In the genomic region with DNA sequence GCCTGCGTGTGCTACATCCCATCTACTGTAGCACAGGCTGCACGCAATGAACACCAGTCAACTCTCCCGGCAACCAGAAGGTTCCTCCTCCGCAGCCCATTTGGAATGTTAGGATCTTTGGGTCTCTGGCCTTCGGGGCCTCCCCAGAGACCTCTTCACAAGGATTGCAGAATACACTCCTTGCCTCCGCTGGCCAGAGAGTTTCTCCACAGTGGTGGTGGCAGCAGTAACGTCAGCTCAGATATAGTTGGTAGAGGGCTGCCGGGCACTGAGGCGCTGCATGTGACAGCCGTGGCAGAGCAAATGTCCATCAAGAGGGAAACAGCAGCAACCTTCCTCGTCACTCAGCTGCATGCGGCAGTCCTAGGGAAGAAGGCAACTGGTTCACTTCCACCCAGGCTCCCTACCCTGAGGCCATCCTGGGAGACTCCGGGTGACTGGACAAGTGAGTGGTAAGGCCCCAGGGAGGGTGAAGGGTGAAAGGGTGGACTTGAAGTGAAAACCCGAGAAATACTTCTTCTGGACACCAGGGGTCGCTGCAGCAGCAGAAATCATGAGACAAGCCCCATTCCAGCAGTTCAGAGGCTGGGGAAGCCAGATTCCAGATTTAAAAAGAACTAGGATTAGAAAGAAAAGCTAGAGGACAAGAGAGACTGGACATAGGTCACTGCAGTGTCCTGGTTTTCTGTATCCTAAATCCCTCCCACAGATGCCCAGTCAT, we compare ENCODE assay signal across 8 mouse cellular contexts. TPM values are rescaled to one million over a fixed set of nuclear protein-coding genes. Genes with fewer than 3 reads are reported as not detected.
DNase-seq lines count a peak whose midpoint lies in the region; ATAC-seq lines count a peak whose summit lies in the region.

No protein-coding gene starts in this region.

- H3K4me2 ChIP-seq in kidney, embryonic 15.5 days, result no peak overlapping the region
- H3K4me2 ChIP-seq in liver, embryonic 11.5 days, result no peak overlapping the region
- H3K4me2 ChIP-seq in neural tube, embryonic 15.5 days, result no peak overlapping the region

- ATAC-seq in kidney, embryonic 15.5 days (replicated peaks; ENCODE audit: low FRiP score), result no peak
- ATAC-seq in liver, embryonic 11.5 days (replicated peaks; ENCODE audit: low FRiP score), result peak; percentile 42; the same call in 1 of the 2 replicates
- peak; percentile 19; the same call in 1 of the 2 replicates for ATAC-seq in neural tube, embryonic 15.5 days (ENCODE audit: low FRiP score)

- H3K27ac ChIP-seq in kidney, embryonic 15.5 days, result peak overlapping the region; percentile 24; the same call in 1 of the 2 replicates
- no peak overlapping the region for H3K27ac ChIP-seq in liver, embryonic 11.5 days (ENCODE audit: low read depth, low read length)
- peak overlapping the region; percentile 23; the same call in 1 of the 2 replicates for H3K27ac ChIP-seq in neural tube, embryonic 15.5 days (replicated peaks)

- no peak overlapping the region; the same call in 1 of the 2 replicates for H3K4me3 ChIP-seq in kidney, embryonic 15.5 days (replicated peaks)
- H3K4me3 ChIP-seq in liver, embryonic 11.5 days (ENCODE audit: low read depth, low read length), result no peak overlapping the region
- no peak overlapping the region for H3K4me3 ChIP-seq in neural tube, embryonic 15.5 days (replicated peaks)

- no peaks in the 10 kb centered on the region for H3K27me3 ChIP-seq in kidney, embryonic 15.5 days
- peaks cover 5% of the 10 kb centered on the region; the same call in 1 of the 2 replicates for H3K27me3 ChIP-seq in liver, embryonic 11.5 days (replicated peaks; ENCODE audit: control insufficient read depth, insufficient read depth, low read length)
- H3K27me3 ChIP-seq in neural tube, embryonic 15.5 days (replicated peaks), result peaks cover 6% of the 10 kb centered on the region; the same call in 1 of the 2 replicates

- H3K9me3 ChIP-seq in kidney, embryonic 15.5 days (replicated peaks), result no peaks in the 10 kb centered on the region
- H3K9me3 ChIP-seq in liver, embryonic 11.5 days (ENCODE audit: control insufficient read depth, low read length), result no peaks in the 10 kb centered on the region
- no peaks in the 10 kb centered on the region for H3K9me3 ChIP-seq in neural tube, embryonic 15.5 days (replicated peaks)

- DNase-seq in B cell, adult 2 months, result peak; percentile 74 to 75
- peak; percentile 87 for DNase-seq in R1 (ENCODE audit: low read depth, low spot score)
- peak; percentile 75 to 83 for DNase-seq in cerebellum, postnatal 25 days
- peak; percentile 61 for DNase-seq in gastrocnemius, postnatal 14 days
- peak; percentile 63 for DNase-seq in liver, embryonic 11.5 days (ENCODE audit: low spot score)
- DNase-seq in thymus, postnatal 10 days (ENCODE audit: low spot score in 2 of 2), result peak; percentile 40 to 65

- peaks cover 72% of the 10 kb centered on the region for H3K36me3 ChIP-seq in kidney, embryonic 15.5 days
- H3K36me3 ChIP-seq in liver, embryonic 11.5 days (ENCODE audit: control insufficient read depth, insufficient read depth, low read length), result peaks cover 6% of the 10 kb centered on the region; the same call in 1 of the 2 replicates
- H3K36me3 ChIP-seq in neural tube, embryonic 15.5 days, result no peaks in the 10 kb centered on the region

- H3K9ac ChIP-seq in kidney, embryonic 15.5 days, result no peak overlapping the region
- no peak overlapping the region for H3K9ac ChIP-seq in liver, embryonic 11.5 days (ENCODE audit: low read depth, low read length)
- H3K9ac ChIP-seq in neural tube, embryonic 15.5 days (replicated peaks), result no peak overlapping the region

- H3K4me1 ChIP-seq in kidney, embryonic 15.5 days, result peaks cover 38% of the 10 kb centered on the region
- H3K4me1 ChIP-seq in liver, embryonic 11.5 days (replicated peaks; ENCODE audit: control insufficient read depth, insufficient read depth, low read length), result peaks cover 24% of the 10 kb centered on the region
- H3K4me1 ChIP-seq in neural tube, embryonic 15.5 days, result peaks cover 19% of the 10 kb centered on the region

- intact Hi-C loops in gastrocnemius, postnatal 14 days (cut with DNase I; ENCODE audit: low total_unique reads), result loop anchor here (5.0 kb wide), 1 partner anchor 73 kb away; the partner anchor contains the start of genes Cdh24 and Gm17606

- 69% methylated on average over 15 of the region's 15 CpGs for WGBS in kidney, embryonic 15.5 days
- 71% methylated on average over 15 of the region's 15 CpGs for WGBS in liver, embryonic 11.5 days
- WGBS in neural tube, embryonic 15.5 days, result 75% methylated on average over 15 of the region's 15 CpGs

RNA-seq across cellular contexts. Expression of gene Ajuba, which starts 8.5 kb away (rescaled TPM):
- total RNA-seq in gastrocnemius, postnatal 14 days (2021), result 1 to 10 TPM; 5.7 to 5.8 TPM
- polyA plus RNA-seq in kidney, embryonic 15.5 days (2015; fragmentation: Nextera tagmentation; extraction: Ambion mirVana), result 45.9 and 50.4 TPM in 2 replicates
- polyA plus RNA-seq in liver, embryonic 11.5 days (2014; fragmentation: Nextera tagmentation; extraction: Ambion mirVana), result 15.0 and 17.8 TPM in 2 replicates
- 6.1 and 12.9 TPM in 2 replicates for polyA plus RNA-seq in neural tube, embryonic 15.5 days (2015; fragmentation: Nextera tagmentation; extraction: Ambion mirVana)

RNA-seq across cellular contexts. Expression of gene Haus4, which starts 14.4 kb away (rescaled TPM):
- 1 to 10 TPM; 5.8 to 6.5 TPM for total RNA-seq in gastrocnemius, postnatal 14 days (2021)
- 50.7 and 53.2 TPM in 2 replicates for polyA plus RNA-seq in kidney, embryonic 15.5 days (2015; fragmentation: Nextera tagmentation; extraction: Ambion mirVana)
- 71.6 and 76.4 TPM in 2 replicates for polyA plus RNA-seq in liver, embryonic 11.5 days (2014; fragmentation: Nextera tagmentation; extraction: Ambion mirVana)
- 20.5 and 34.8 TPM in 2 replicates for polyA plus RNA-seq in neural tube, embryonic 15.5 days (2015; fragmentation: Nextera tagmentation; extraction: Ambion mirVana)

RNA-seq across cellular contexts. Expression of gene 4931414P19Rik, which starts 36.9 kb away (rescaled TPM):
- 1 to 10 TPM; 2.9 to 3.3 TPM for total RNA-seq in gastrocnemius, postnatal 14 days (2021)
- polyA plus RNA-seq in kidney, embryonic 15.5 days (2015; fragmentation: Nextera tagmentation; extraction: Ambion mirVana), result 10.2 and 11.3 TPM in 2 replicates
- polyA plus RNA-seq in liver, embryonic 11.5 days (2014; fragmentation: Nextera tagmentation; extraction: Ambion mirVana), result 5.6 and 5.8 TPM in 2 replicates
- 4.4 and 6.5 TPM in 2 replicates for polyA plus RNA-seq in neural tube, embryonic 15.5 days (2015; fragmentation: Nextera tagmentation; extraction: Ambion mirVana)

RNA-seq across cellular contexts. Expression of gene Psmb5, which starts 49.0 kb away (rescaled TPM):
- total RNA-seq in gastrocnemius, postnatal 14 days (2021), result 100 to 1,000 TPM; 196 to 203 TPM
- polyA plus RNA-seq in kidney, embryonic 15.5 days (2015; fragmentation: Nextera tagmentation; extraction: Ambion mirVana), result 422 and 424 TPM in 2 replicates
- polyA plus RNA-seq in liver, embryonic 11.5 days (2014; fragmentation: Nextera tagmentation; extraction: Ambion mirVana), result 411 and 417 TPM in 2 replicates
- 446 and 448 TPM in 2 replicates for polyA plus RNA-seq in neural tube, embryonic 15.5 days (2015; fragmentation: Nextera tagmentation; extraction: Ambion mirVana)

RNA-seq across cellular contexts. Expression of gene Prmt5, which starts 51.5 kb away (rescaled TPM):
- total RNA-seq in gastrocnemius, postnatal 14 days (2021), result 10 to 100 TPM; 27.9 to 28.9 TPM
- polyA plus RNA-seq in kidney, embryonic 15.5 days (2015; fragmentation: Nextera tagmentation; extraction: Ambion mirVana), result 101 and 104 TPM in 2 replicates
- 98.0 and 108 TPM in 2 replicates for polyA plus RNA-seq in liver, embryonic 11.5 days (2014; fragmentation: Nextera tagmentation; extraction: Ambion mirVana)
- 92.3 and 93.9 TPM in 2 replicates for polyA plus RNA-seq in neural tube, embryonic 15.5 days (2015; fragmentation: Nextera tagmentation; extraction: Ambion mirVana)
